Mouse (Mus musculus) lung, adult 2 months (tissue): ENCODE data around the gene Eya3. TPM values are rescaled to one million over a fixed set of nuclear protein-coding genes. Genes with fewer than 3 reads are reported as not detected.

ENCODE experiments used
- DNase-seq: peaks from one replicate; pipeline ENCODE4 v3.0.0; 2022
- H3K4me1 ChIP-seq: fragments of 200-500 bp; 2 replicates; pipeline ENCODE4 v1.6.1; 2011; ENCODE audit warnings: low read length; ENCODE audit not compliant: control insufficient read depth, insufficient read depth
- H3K4me3 ChIP-seq: fragments of 200-500 bp; replicated peaks from 2 replicates; pipeline ENCODE3; 2011; ENCODE audit warnings: low read depth, mild to moderate bottlenecking, control low read depth, low read length; ENCODE audit errors: extremely low read depth
- CTCF ChIP-seq: fragments of 200-500 bp; IDR thresholded peaks from 2 replicates; pipeline ENCODE4 v1.5.1; 2011; ENCODE audit warnings: mild to moderate bottlenecking, low read length, control low read depth; ENCODE audit not compliant: insufficient read depth
- POLR2A ChIP-seq: fragments of 200-500 bp; IDR thresholded peaks from 2 replicates; pipeline ENCODE4 v1.6.1; 2011; ENCODE audit warnings: low read depth, mild to moderate bottlenecking, control low read depth, low read length, borderline replicate concordance; ENCODE audit errors: extremely low read depth
- WGBS: fragments of 180-500 bp; shearing (Covaris S2); methylation state at CpG from one replicate; pipeline ENCODE4 v1.1.7; 2018; 5-methylcytosine and 5-hydroxymethylcytosine counted together
- polyA plus RNA-seq: library from polyadenylated mRNA; depleted of rRNA; stranded (reverse); fragments of >200 nt; gene quantifications from 2 replicates; pipeline ENCODE4 v1.2.3, GENCODE M21; 2012

Gene Eya3
- polyA plus RNA-seq, 1 experiment: 19.5 TPM

- Histone ChIP-seq H3K4me3 (peak overlapping the region; percentile 84), H3K4me1 (0 out of 2 replicates have a peak, but pooled peaks cover 2% of the 10 kb centered on the region)
- WGBS: under 1% methylated on average over 35 of the region's 35 CpGs
- DNase-seq: no peak
- no peak for TF ChIP-seq POLR2A
- no peak for TF ChIP-seq CTCF
Measured at GRCm38 (mm10) chr4:132639191-132639713, 465 bp downstream of the Eya3 start.

- 63% methylated on average over 7 of the region's 7 CpGs for WGBS
- no peak for DNase-seq
- no peak overlapping the region for H3K4me3 ChIP-seq
- TF ChIP-seq POLR2A (no peak), CTCF (no peak)
- no peaks in the 10 kb centered on the region; the same call in 1 of the 2 replicates for H3K4me1 ChIP-seq
Measured at GRCm38 (mm10) chr4:132647439-132647838, 8.7 kb downstream of the Eya3 start.

- TF ChIP-seq CTCF (no peak), POLR2A (no peak)
Measured at GRCm38 (mm10) chr4:132649271-132649999, 10.6 kb downstream of the Eya3 start.

GRCm38 (mm10) chr4:132652842-132653241 lies 14.1 kb downstream of the Eya3 start:
- 4% methylated on average over 4 of the region's 4 CpGs for WGBS
- Histone ChIP-seq H3K4me3 (no peak overlapping the region), H3K4me1 (peaks cover 10% of the 10 kb centered on the region)
- no peak for TF ChIP-seq POLR2A
- TF ChIP-seq CTCF: no peak
- peak; percentile 48 for DNase-seq

More at GRCm38 (mm10) chr4:132649271-132649999, 10.6 kb downstream of the Eya3 start:
- no peak overlapping the region for H3K4me3 ChIP-seq
- H3K4me1 ChIP-seq: peaks cover 8% of the 10 kb centered on the region
- no peak for DNase-seq
- 55% methylated on average over 6 of the region's 6 CpGs for WGBS

- DNase-seq: no peak
- TF ChIP-seq POLR2A (no peak), CTCF (no peak)
Measured at GRCm38 (mm10) chr4:132653799-132654198, 15.0 kb downstream of the Eya3 start.

GRCm38 (mm10) chr4:132655290-132655689 lies 16.5 kb downstream of the Eya3 start:
- H3K4me1 ChIP-seq: peaks cover 10% of the 10 kb centered on the region
- no peak for DNase-seq
- 51% methylated on average over 5 of the region's 5 CpGs for WGBS
- TF ChIP-seq POLR2A (no peak), CTCF (no peak)
- no peak overlapping the region for H3K4me3 ChIP-seq

More at GRCm38 (mm10) chr4:132653799-132654198, 15.0 kb downstream of the Eya3 start:
- 22% methylated on average over 3 of the region's 3 CpGs for WGBS
- H3K4me3 ChIP-seq: no peak overlapping the region
- H3K4me1 ChIP-seq: peaks cover 10% of the 10 kb centered on the region

- 85% methylated on average over 7 of the region's 7 CpGs for WGBS
- TF ChIP-seq POLR2A: no peak
- no peak for TF ChIP-seq CTCF
- no peak for DNase-seq
- no peak overlapping the region for H3K4me3 ChIP-seq
- H3K4me1 ChIP-seq: peaks cover 2% of the 10 kb centered on the region; the same call in 1 of the 2 replicates
Measured at GRCm38 (mm10) chr4:132659106-132659505, 20.3 kb downstream of the Eya3 start.

GRCm38 (mm10) chr4:132672697-132673096 lies 33.9 kb downstream of the Eya3 start:
- DNase-seq: no peak
- no peaks in the 10 kb centered on the region for H3K4me1 ChIP-seq
- no peak overlapping the region for H3K4me3 ChIP-seq
- 97% methylated on average over 5 of the region's 5 CpGs for WGBS
- TF ChIP-seq CTCF (no peak), POLR2A (no peak)

- H3K4me1 ChIP-seq: no peaks in the 10 kb centered on the region
- peak; percentile 27 for DNase-seq
- 67% methylated on average over 7 of the region's 7 CpGs for WGBS
- H3K4me3 ChIP-seq: no peak overlapping the region
- TF ChIP-seq POLR2A (no peak), CTCF (peak; percentile 89)
Measured at GRCm38 (mm10) chr4:132676771-132677539, 38.2 kb downstream of the Eya3 start.

- 69% methylated on average over 2 of the region's 2 CpGs for WGBS
- DNase-seq: no peak
- TF ChIP-seq CTCF (no peak), POLR2A (no peak)
- no peak overlapping the region for H3K4me3 ChIP-seq
- no peaks in the 10 kb centered on the region for H3K4me1 ChIP-seq
Measured at GRCm38 (mm10) chr4:132689634-132690033, 50.8 kb downstream of the Eya3 start.
